Mouse (Mus musculus): ENCODE measurements around the gene Tbc1d23.

GRCm38 (mm10) chr16:57215957-57216356 is 15.3 kb downstream of the Tbc1d23 start:
- no peak for TF ChIP-seq CTCF (IDR thresholded peaks at IDR 0.05; ENCODE audit: borderline replicate concordance, insufficient read depth, low read depth, low read length)
- no peak for TF ChIP-seq POLR2A (IDR thresholded peaks at IDR 0.05; ENCODE audit: borderline replicate concordance, insufficient read depth, low read length)

Measured in cerebellum, adult 2 months (tissue).